Mouse (Mus musculus): ENCODE results near the gene Zscan29.

Zscan29 gene

GRCm38 (mm10) chr2:121170980-121171742 is at the start of gene Zscan29:
Gene Zscan29 (minus strand): TSS chr2:121171125.
- DNase-seq (ENCODE audit: low read depth, low spot score), result peak; percentile 94

- no peak for DNase-seq (ENCODE audit: low read depth, low spot score)
Measured at GRCm38 (mm10) chr2:121219994-121220393, 49.1 kb upstream of the Zscan29 start.

- DNase-seq (ENCODE audit: low read depth, low spot score), result no peak
Measured at GRCm38 (mm10) chr2:121219177-121219576, 48.3 kb upstream of the Zscan29 start.

- no peak for DNase-seq (ENCODE audit: low read depth, low spot score)
Measured at GRCm38 (mm10) chr2:121214491-121214890, 43.6 kb upstream of the Zscan29 start.

- DNase-seq (ENCODE audit: low read depth, low spot score), result no peak
Measured at GRCm38 (mm10) chr2:121206541-121206940, 35.6 kb upstream of the Zscan29 start.

- peak; percentile 59 for DNase-seq (ENCODE audit: low read depth, low spot score)
Measured at GRCm38 (mm10) chr2:121204276-121204675, 33.4 kb upstream of the Zscan29 start.

- peak; percentile 86 for DNase-seq (ENCODE audit: low read depth, low spot score)
Measured at GRCm38 (mm10) chr2:121195466-121195865, 24.5 kb upstream of the Zscan29 start.

- DNase-seq (ENCODE audit: low read depth, low spot score), result peak; percentile 40
Measured at GRCm38 (mm10) chr2:121188530-121188929, 17.6 kb upstream of the Zscan29 start.

GRCm38 (mm10) chr2:121184142-121184541 is 13.2 kb upstream of the Zscan29 start:
- DNase-seq (ENCODE audit: low read depth, low spot score), result no peak

GRCm38 (mm10) chr2:121183431-121183830 is 12.5 kb upstream of the Zscan29 start:
- DNase-seq (ENCODE audit: low read depth, low spot score), result peak; percentile 89

- DNase-seq (ENCODE audit: low read depth, low spot score), result no peak
Measured at GRCm38 (mm10) chr2:121178828-121179479, 8.0 kb upstream of the Zscan29 start.

GRCm38 (mm10) chr2:121170481-121170971 is 399 bp downstream of the Zscan29 start, which contains the start of gene Tubgcp4:
Gene Tubgcp4 (plus strand): TSS chr2:121170654.
- DNase-seq (ENCODE audit: low read depth, low spot score), result peak; percentile 20

GRCm38 (mm10) chr2:121169902-121170301 is 1.0 kb downstream of the Zscan29 start:
- DNase-seq (ENCODE audit: low read depth, low spot score), result peak; percentile 33

GRCm38 (mm10) chr2:121169173-121169572 is 1.8 kb downstream of the Zscan29 start:
- DNase-seq (ENCODE audit: low read depth, low spot score), result no peak

- DNase-seq (ENCODE audit: low read depth, low spot score), result no peak
Measured at GRCm38 (mm10) chr2:121153100-121153499, 17.8 kb downstream of the Zscan29 start.

- no peak for DNase-seq (ENCODE audit: low read depth, low spot score)
Measured at GRCm38 (mm10) chr2:121149679-121150078, 21.2 kb downstream of the Zscan29 start.

GRCm38 (mm10) chr2:121142415-121142814 is 28.5 kb downstream of the Zscan29 start:
- DNase-seq (ENCODE audit: low read depth, low spot score), result no peak

- DNase-seq (ENCODE audit: low read depth, low spot score), result peak; percentile 6
Measured at GRCm38 (mm10) chr2:121141216-121142035, 29.5 kb downstream of the Zscan29 start.

GRCm38 (mm10) chr2:121140018-121140882 is 30.7 kb downstream of the Zscan29 start, which contains the start of the genes Adal and Lcmt2:
Gene Adal (plus strand): TSS chr2:121140428.
Gene Lcmt2 (minus strand): TSS chr2:121140653.
- peak; percentile 97 for DNase-seq (ENCODE audit: low read depth, low spot score)

GRCm38 (mm10) chr2:121139266-121140017 is 31.5 kb downstream of the Zscan29 start:
- peak; percentile 68 for DNase-seq (ENCODE audit: low read depth, low spot score)

Data from brain, adult 2 months (tissue).